Mouse (Mus musculus) lung, postnatal 0 days (tissue): ENCODE data around the gene Akap6. TPM values are rescaled to one million over a fixed set of nuclear protein-coding genes. Genes with fewer than 3 reads are reported as not detected.
A peak's percentile ranks its signal among the peaks of the same experiment; 100 is the strongest.

ENCODE experiments used
- ATAC-seq: fragments of 200-750 bp; cut with Nextera tagmentation; 2 replicates; pipeline ENCODE4 v1.8.0; 2017; ENCODE audit warnings: moderate library complexity
- DNase-seq: peaks from one replicate; pipeline ENCODE4 v3.0.0-alpha.2; 2016; ENCODE audit warnings: low spot score
- H3K27ac ChIP-seq: fragments of 300-500 bp; sonication (generic); 2 replicates; pipeline ENCODE4 v1.5.1; 2014; ENCODE audit warnings: antibody characterized with exemption, mild to moderate bottlenecking, low read length, mixed read lengths
- H3K27me3 ChIP-seq: fragments of 300-500 bp; sonication (generic); replicated peaks from 2 replicates; pipeline ENCODE4 v1.6.1; 2014; ENCODE audit warnings: low read length, mixed read lengths; ENCODE audit not compliant: insufficient read depth
- H3K36me3 ChIP-seq: fragments of 300-500 bp; sonication (generic); 2 replicates; pipeline ENCODE4 v1.6.1; 2014; ENCODE audit warnings: low read length, mixed read lengths; ENCODE audit not compliant: insufficient read depth
- H3K4me1 ChIP-seq: fragments of 300-500 bp; sonication (generic); 2 replicates; pipeline ENCODE4 v1.6.1; 2014; ENCODE audit warnings: antibody characterized with exemption, low read depth, low read length, mixed read lengths; ENCODE audit not compliant: insufficient read depth
- H3K4me2 ChIP-seq: fragments of 300-500 bp; sonication (generic); replicated peaks from 2 replicates; pipeline ENCODE4 v1.6.1; 2014; ENCODE audit warnings: low read depth, mild to moderate bottlenecking, low read length, moderate library complexity, mixed read lengths
- H3K4me3 ChIP-seq: fragments of 300-500 bp; sonication (generic); 2 replicates; pipeline ENCODE4 v1.5.1; 2014; ENCODE audit warnings: low read depth, low read length
- H3K9ac ChIP-seq: fragments of 300-500 bp; sonication (generic); replicated peaks from 2 replicates; pipeline ENCODE4 v1.6.1; 2014; ENCODE audit warnings: low read depth, mild to moderate bottlenecking
- H3K9me3 ChIP-seq: fragments of 300-500 bp; sonication (generic); 2 replicates; pipeline ENCODE4 v1.6.1; 2016; ENCODE audit warnings: low read length, mixed read lengths
- CTCF ChIP-seq: IDR thresholded peaks from 2 replicates; pipeline ENCODE4 v1.5.1; 2016; ENCODE audit warnings: antibody characterized with exemption, mild to moderate bottlenecking
- EP300 ChIP-seq: IDR thresholded peaks from 2 replicates; pipeline ENCODE4 v1.6.1; 2016; ENCODE audit warnings: antibody characterized with exemption, mild to moderate bottlenecking, control low read depth
- WGBS: fragments of 180-500 bp; shearing (Covaris S2); extraction: QIAGEN DNeasy Blood & Tissue Kit; methylation state at CpG from one replicate; pipeline ENCODE4 v1.1.7; 2014; 5-methylcytosine and 5-hydroxymethylcytosine counted together
- polyA plus RNA-seq: library from polyadenylated mRNA; unstranded; fragments of >200 nt; fragmentation: Nextera tagmentation; extraction: Ambion mirVana; gene quantifications from 2 replicates; pipeline ENCODE4 v1.2.1, GENCODE M21; 2015

Akap6 gene
- polyA plus RNA-seq = 0.12 and 0.31 TPM in 2 replicates

- H3K4me3 ChIP-seq = no peak within 1 kb of the TSS
Observed at GRCm38 (mm10) chr12:52699146-52699545, at the start of gene Akap6. Gene Akap6, plus strand, starts transcription at chr12:52699383.

GRCm38 (mm10) chr12:52662907-52663790 is 36.0 kb upstream of the Akap6 start:
- DNase-seq (no peak), ATAC-seq (no peak)
- H3K9ac ChIP-seq = no peak overlapping the region
- TF ChIP-seq CTCF (no peak), EP300 (no peak)
- H3K9me3 ChIP-seq = no peaks in the 10 kb centered on the region
- no peak overlapping the region for H3K27ac ChIP-seq
- no peaks in the 10 kb centered on the region for H3K4me1 ChIP-seq
- 62% methylated on average over 7 of the region's 7 CpGs for WGBS
- H3K4me2 ChIP-seq = no peak overlapping the region
- H3K4me3 ChIP-seq = no peak overlapping the region
- no peaks in the 10 kb centered on the region for H3K36me3 ChIP-seq
- no peaks in the 10 kb centered on the region for H3K27me3 ChIP-seq

More at GRCm38 (mm10) chr12:52699146-52699545, at the start of gene Akap6:
- no peak for TF ChIP-seq CTCF
- no peak for TF ChIP-seq EP300
- Histone ChIP-seq H3K4me1 (no peaks in the 10 kb centered on the region), H3K36me3 (no peaks in the 10 kb centered on the region), H3K9ac (no peak within 1 kb of the TSS), H3K27me3 (no peaks in the 10 kb centered on the region), H3K9me3 (no peaks in the 10 kb centered on the region), H3K4me2 (no peak within 1 kb of the TSS), H3K27ac (no peak within 1 kb of the TSS)
- 65% methylated on average over 6 of the region's 6 CpGs for WGBS
- no peak for ATAC-seq
- no peak for DNase-seq

- no peak for ATAC-seq
- TF ChIP-seq EP300 = no peak
- TF ChIP-seq CTCF = no peak
- no peaks in the 10 kb centered on the region for H3K9me3 ChIP-seq
- 64% methylated on average over 5 of the region's 5 CpGs for WGBS
- H3K4me3 ChIP-seq = no peak overlapping the region
- H3K27me3 ChIP-seq = no peaks in the 10 kb centered on the region
- H3K4me1 ChIP-seq = no peaks in the 10 kb centered on the region
- no peak overlapping the region for H3K4me2 ChIP-seq
- no peaks in the 10 kb centered on the region for H3K36me3 ChIP-seq
- no peak overlapping the region for H3K9ac ChIP-seq
- H3K27ac ChIP-seq = no peak overlapping the region
- no peak for DNase-seq
Observed at GRCm38 (mm10) chr12:52664944-52665343, 34.2 kb upstream of the Akap6 start.

- ATAC-seq (no peak), DNase-seq (peak; percentile 5)
- Histone ChIP-seq H3K27me3 (no peaks in the 10 kb centered on the region), H3K9ac (no peak overlapping the region), H3K9me3 (no peaks in the 10 kb centered on the region), H3K4me1 (no peaks in the 10 kb centered on the region), H3K36me3 (no peaks in the 10 kb centered on the region), H3K27ac (no peak overlapping the region), H3K4me2 (no peak overlapping the region), H3K4me3 (no peak overlapping the region)
- WGBS = 28% methylated on average over 7 of the region's 7 CpGs
- TF ChIP-seq EP300 (no peak), CTCF (no peak)
Observed at GRCm38 (mm10) chr12:52671436-52671835, 27.7 kb upstream of the Akap6 start.

GRCm38 (mm10) chr12:52671943-52672342 is 27.2 kb upstream of the Akap6 start:
- no peak for TF ChIP-seq EP300
- TF ChIP-seq CTCF = no peak
- Histone ChIP-seq H3K27ac (no peak overlapping the region), H3K36me3 (no peaks in the 10 kb centered on the region), H3K4me1 (no peaks in the 10 kb centered on the region), H3K9ac (no peak overlapping the region), H3K27me3 (no peaks in the 10 kb centered on the region), H3K4me3 (no peak overlapping the region), H3K4me2 (no peak overlapping the region), H3K9me3 (no peaks in the 10 kb centered on the region)
- DNase-seq (no peak), ATAC-seq (no peak)
- WGBS = 67% methylated on average over 6 of the region's 6 CpGs

GRCm38 (mm10) chr12:52673361-52673960 is 25.7 kb upstream of the Akap6 start:
- Histone ChIP-seq H3K27ac (no peak overlapping the region), H3K4me3 (no peak overlapping the region), H3K4me2 (no peak overlapping the region), H3K27me3 (no peaks in the 10 kb centered on the region), H3K9me3 (no peaks in the 10 kb centered on the region), H3K36me3 (no peaks in the 10 kb centered on the region), H3K9ac (no peak overlapping the region), H3K4me1 (no peaks in the 10 kb centered on the region)
- DNase-seq (peak; percentile 8), ATAC-seq (no peak)
- WGBS = 62% methylated on average over 6 of the region's 6 CpGs
- TF ChIP-seq CTCF (no peak), EP300 (no peak)
